Mouse (Mus musculus) limb, embryonic 10.5 days (tissue): ENCODE measurements at regions not wholly inside any gene's neighbourhood (a gene's known extent, or its start where the extent isn't known, plus 50 kb on each side); places are given as distances from the start of the nearest gene placed in this dataset. TPM values are rescaled to one million over a fixed set of nuclear protein-coding genes. Genes with fewer than 3 reads are reported as not detected.
A peak's percentile ranks its signal among the peaks of the same experiment; 100 is the strongest.

Source experiments
- DNase-seq: peaks from one replicate; pipeline ENCODE4 v3.0.0-alpha.2; 2017; ENCODE audit warnings: low spot score
- H3K27ac ChIP-seq: fragments of 300-500 bp; sonication (generic); 2 replicates; pipeline ENCODE4 v1.5.1; 2016; ENCODE audit warnings: mild to moderate bottlenecking
- H3K27me3 ChIP-seq: fragments of 300-500 bp; sonication (generic); 2 replicates; pipeline ENCODE4 v1.6.1; 2016; ENCODE audit warnings: low read depth, mild to moderate bottlenecking; ENCODE audit not compliant: poor library complexity, severe bottlenecking
- H3K36me3 ChIP-seq: fragments of 300-500 bp; sonication (generic); 2 replicates; pipeline ENCODE4 v1.6.1; 2016; ENCODE audit warnings: mild to moderate bottlenecking, moderate library complexity
- H3K4me1 ChIP-seq: fragments of 300-500 bp; sonication (generic); 2 replicates; pipeline ENCODE4 v1.6.1; 2016
- H3K4me3 ChIP-seq: fragments of 300-500 bp; sonication (generic); 2 replicates; pipeline ENCODE4 v1.5.1; 2016; ENCODE audit warnings: mild to moderate bottlenecking, moderate library complexity
- H3K9me3 ChIP-seq: fragments of 300-500 bp; sonication (generic); replicated peaks from 2 replicates; pipeline ENCODE4 v1.6.1; 2016; ENCODE audit warnings: mild to moderate bottlenecking
- WGBS: fragments of 180-500 bp; shearing (Covaris S2); methylation state at CpG from one replicate; pipeline ENCODE4 v1.1.7; 2016; 5-methylcytosine and 5-hydroxymethylcytosine counted together
- microRNA counts: library from miRNA; unstranded; fragments of <30 nt; microRNA quantifications from one replicate; lab custom pipeline; 2017
- microRNA-seq: library from miRNA; unstranded; fragments of <30 nt; microRNA quantifications from one replicate; pipeline ENCODE4, GENCODE M21; 2017

- 25% methylated on average over 3 of the region's 3 CpGs for WGBS
- no peaks in the 10 kb centered on the region for H3K36me3 ChIP-seq
- no peak overlapping the region for H3K27ac ChIP-seq
- H3K4me1 ChIP-seq: peaks cover 35% of the 10 kb centered on the region
- H3K9me3 ChIP-seq: no peaks in the 10 kb centered on the region
- H3K27me3 ChIP-seq: no peaks in the 10 kb centered on the region
- no peak overlapping the region for H3K4me3 ChIP-seq
- DNase-seq: no peak
These were observed 52.6 kb upstream of the Ccdc85a start for GRCm38 (mm10) chr11:28636752-28637151.

MicroRNAs encoded in the stretch of these regions (microRNA counts, 519-probe panel; counts per million panel counts)
- microRNA mmu-miR-216a (lab: Ali Mortazavi, UCI): 684 counts per million, percentile 72 among the panel's probes with 10 or more counts
- 684 counts per million, percentile 72 among the panel's probes with 10 or more counts for microRNA mmu-miR-216b (lab: Ali Mortazavi, UCI)
- 684 counts per million, percentile 72 among the panel's probes with 10 or more counts for microRNA mmu-miR-217 (lab: Ali Mortazavi, UCI)

Small RNAs in the stretch of these regions (microRNA-seq; reads per million reads assigned to microRNA genes)
- gene Mir216a (not detected), gene Mir216b (not detected), gene Mir216c (not detected), gene Mir217 (4.4 reads per million, percentile 7 among the genes with 10 or more reads in this experiment)
